Mouse (Mus musculus): ENCODE data around the gene Ltk. TPM values are rescaled to one million over a fixed set of nuclear protein-coding genes. Genes with fewer than 3 reads are reported as not detected.
"Not testable (repeated sequence)": the region's sequence is repeated elsewhere in the genome, so short reads cannot be mapped to it uniquely, and the experiment has no call there.

Gene Ltk
- polyA plus RNA-seq, 1 experiment from 2014 or later, result 0.13 TPM

DNA sequence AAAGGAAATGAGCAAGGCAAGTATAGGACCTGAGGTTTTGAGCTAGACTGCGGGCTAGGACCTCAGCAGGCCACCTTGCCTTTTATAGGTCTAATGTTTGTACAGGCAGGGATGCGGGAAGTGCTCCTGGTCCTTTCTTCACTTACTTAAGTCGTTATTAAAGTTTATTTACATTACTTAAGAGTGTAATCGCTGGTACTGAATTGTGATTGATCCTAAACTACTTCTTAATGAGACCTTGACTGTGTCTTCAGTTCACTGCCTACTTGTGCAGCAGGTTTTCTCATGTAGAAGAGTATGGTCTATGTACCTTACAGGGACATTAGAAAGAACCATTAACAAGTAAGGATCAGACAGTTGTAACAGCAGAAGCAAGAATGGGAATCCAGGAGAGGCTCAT lies 29.5 kb downstream of the Ltk start:
- peaks cover 17% of the 10 kb centered on the region for H3K36me3 ChIP-seq (ENCODE audit: control insufficient read depth, insufficient read depth, low read length)
- no peaks in the 10 kb centered on the region for H3K4me1 ChIP-seq (ENCODE audit: control insufficient read depth, insufficient read depth, low read length)
- 88% methylated on average over 4 of the region's 4 CpGs for WGBS
- DNase-seq (ENCODE audit: low spot score) (no peak), ATAC-seq (ENCODE audit: insufficient read depth, low FRiP score, low TSS enrichment) (no peak)
- no peaks in the 10 kb centered on the region for H3K27me3 ChIP-seq (ENCODE audit: control insufficient read depth, insufficient read depth, low read length)
- H3K4me2 ChIP-seq (ENCODE audit: low read depth), result no peak overlapping the region
- H3K4me3 ChIP-seq (ENCODE audit: low read depth, low read length), result no peak overlapping the region
- H3K9me3 ChIP-seq (ENCODE audit: control insufficient read depth, low read length), result no peaks in the 10 kb centered on the region
- no peak overlapping the region for H3K9ac ChIP-seq (ENCODE audit: low read length)
- H3K27ac ChIP-seq (ENCODE audit: low read depth, low read length), result no peak overlapping the region

DNA sequence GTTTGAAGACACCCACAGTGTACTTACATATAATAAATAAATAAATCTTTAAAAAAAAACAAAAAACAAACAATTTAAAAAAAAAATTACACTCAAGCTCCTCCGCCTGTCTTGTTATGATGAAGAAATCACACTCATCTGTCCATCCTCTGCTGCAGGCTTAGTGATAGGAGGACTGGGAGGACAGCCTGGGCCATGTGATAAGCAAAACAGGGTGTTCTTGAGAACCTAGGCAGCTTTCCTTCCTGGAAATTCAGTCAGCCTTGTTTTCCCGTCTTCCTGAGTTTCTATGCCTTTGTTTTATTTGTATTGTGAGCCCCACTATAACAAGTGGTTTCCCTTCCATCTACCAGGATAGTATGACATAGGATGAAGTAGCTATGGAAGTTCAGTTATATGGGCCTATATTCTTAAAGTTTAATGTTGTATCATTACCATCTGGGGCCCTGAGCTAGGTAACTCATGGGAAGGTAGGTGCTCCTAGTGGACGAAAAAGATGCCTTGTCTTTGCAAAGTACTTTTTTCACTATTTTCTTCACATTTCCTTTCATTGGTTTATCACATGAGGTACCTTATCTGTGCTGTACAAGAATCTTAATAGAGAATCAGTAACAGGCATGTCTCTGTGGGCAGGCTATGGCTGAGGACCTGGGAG lies 32.3 kb downstream of the Ltk start:
- peaks cover 26% of the 10 kb centered on the region for H3K36me3 ChIP-seq (ENCODE audit: control insufficient read depth, insufficient read depth, low read length)

DNA sequence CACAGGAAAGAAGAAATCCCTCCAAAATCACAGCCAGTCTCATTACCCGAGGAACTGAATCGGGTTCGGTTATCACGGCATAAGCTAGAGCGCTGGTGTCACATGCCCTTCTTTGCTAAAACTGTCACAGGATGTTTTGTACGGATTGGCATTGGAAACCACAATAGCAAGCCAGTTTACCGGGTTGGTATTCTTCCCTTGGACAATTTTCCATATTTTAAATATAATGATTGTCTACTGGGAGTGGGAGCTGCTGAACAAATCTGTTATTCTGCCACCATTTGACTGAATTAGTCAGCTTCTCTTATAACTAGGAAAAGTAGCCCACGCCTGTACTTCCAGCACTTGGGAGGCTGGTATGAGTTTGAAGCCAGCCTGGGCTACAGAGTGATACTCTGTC lies 39.2 kb downstream of the Ltk start:
- no peak overlapping the region for H3K9ac ChIP-seq (ENCODE audit: low read length)
- H3K4me3 ChIP-seq (ENCODE audit: low read depth, low read length), result no peak overlapping the region
- ATAC-seq (ENCODE audit: insufficient read depth, low FRiP score, low TSS enrichment) (no peak), DNase-seq (ENCODE audit: low spot score) (no peak)
- no peaks in the 10 kb centered on the region for H3K4me1 ChIP-seq (ENCODE audit: control insufficient read depth, insufficient read depth, low read length)
- H3K36me3 ChIP-seq (ENCODE audit: control insufficient read depth, insufficient read depth, low read length), result peaks cover 32% of the 10 kb centered on the region
- no peaks in the 10 kb centered on the region for H3K27me3 ChIP-seq (ENCODE audit: control insufficient read depth, insufficient read depth, low read length)
- no peak overlapping the region for H3K4me2 ChIP-seq (ENCODE audit: low read depth)
- no peaks in the 10 kb centered on the region for H3K9me3 ChIP-seq (ENCODE audit: control insufficient read depth, low read length)
- WGBS, result 97% methylated on average over 8 of the region's 8 CpGs
- H3K27ac ChIP-seq (ENCODE audit: low read depth, low read length), result no peak overlapping the region

More for the DNA sequence above, 32.3 kb downstream of the Ltk start:
- WGBS, result 96% methylated on average over 3 of the region's 3 CpGs
- Histone ChIP-seq H3K9ac (ENCODE audit: low read length) (no peak overlapping the region), H3K27ac (ENCODE audit: low read depth, low read length) (no peak overlapping the region), H3K4me2 (ENCODE audit: low read depth) (no peak overlapping the region), H3K4me1 (ENCODE audit: control insufficient read depth, insufficient read depth, low read length) (no peaks in the 10 kb centered on the region), H3K4me3 (ENCODE audit: low read depth, low read length) (no peak overlapping the region), H3K9me3 (ENCODE audit: control insufficient read depth, low read length) (no peaks in the 10 kb centered on the region), H3K27me3 (ENCODE audit: control insufficient read depth, insufficient read depth, low read length) (no peaks in the 10 kb centered on the region)
- DNase-seq (ENCODE audit: low spot score) (no peak), ATAC-seq (ENCODE audit: insufficient read depth, low FRiP score, low TSS enrichment) (no peak)

DNA sequence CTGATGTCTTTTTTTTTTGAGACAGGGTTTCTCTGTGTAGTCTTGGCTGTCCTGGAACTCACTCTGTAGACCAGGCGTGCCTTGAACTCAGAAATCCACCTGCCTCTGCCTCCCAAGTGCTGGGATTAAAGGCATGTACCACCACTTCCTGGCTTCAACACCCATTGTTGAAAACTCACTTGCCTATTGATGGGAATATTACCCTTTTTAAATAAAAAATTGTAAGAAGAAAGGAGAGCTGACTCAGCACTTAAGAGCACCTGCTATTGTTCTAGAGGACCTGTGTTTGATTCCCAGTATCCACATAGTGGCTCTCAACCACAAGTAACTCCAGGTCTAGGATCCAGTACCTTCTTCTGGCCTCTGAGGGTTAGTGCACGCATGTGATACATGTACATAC lies 44.4 kb downstream of the Ltk start:
- ATAC-seq (ENCODE audit: insufficient read depth, low FRiP score, low TSS enrichment); H3K9ac ChIP-seq (ENCODE audit: low read length); H3K36me3 ChIP-seq (ENCODE audit: control insufficient read depth, insufficient read depth, low read length); H3K27me3 ChIP-seq (ENCODE audit: control insufficient read depth, insufficient read depth, low read length); H3K27ac ChIP-seq (ENCODE audit: low read depth, low read length); H3K9me3 ChIP-seq (ENCODE audit: control insufficient read depth, low read length); DNase-seq (ENCODE audit: low spot score); H3K4me3 ChIP-seq (ENCODE audit: low read depth, low read length); H3K4me2 ChIP-seq (ENCODE audit: low read depth); H3K4me1 ChIP-seq (ENCODE audit: control insufficient read depth, insufficient read depth, low read length): not testable (repeated sequence)
- 92% methylated on average over 2 of the region's 2 CpGs for WGBS

DNA sequence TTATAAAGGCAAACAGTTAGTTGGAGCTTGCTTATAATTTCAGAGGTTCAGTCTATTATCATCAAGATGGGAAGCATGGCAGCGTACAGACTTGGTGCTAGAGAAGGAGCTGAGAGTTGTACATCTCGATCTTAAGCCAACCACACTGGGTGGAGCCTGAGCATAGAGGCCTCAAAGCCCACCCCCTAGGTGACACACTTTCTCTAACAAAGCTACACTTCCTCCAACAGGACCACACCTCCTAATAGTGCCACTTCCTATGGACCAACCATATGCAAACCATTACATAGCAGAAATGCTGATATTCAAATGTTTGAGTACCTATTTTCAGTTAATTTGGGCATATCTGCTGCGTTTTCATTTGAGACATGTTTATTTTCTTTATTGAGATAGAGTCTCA lies 50.2 kb downstream of the Ltk start:
- no peak overlapping the region for H3K4me2 ChIP-seq (ENCODE audit: low read depth)
- H3K27me3 ChIP-seq (ENCODE audit: control insufficient read depth, insufficient read depth, low read length), result no peaks in the 10 kb centered on the region
- no peak overlapping the region for H3K27ac ChIP-seq (ENCODE audit: low read depth, low read length)
- no peaks in the 10 kb centered on the region for H3K9me3 ChIP-seq (ENCODE audit: control insufficient read depth, low read length)
- no peak overlapping the region for H3K9ac ChIP-seq (ENCODE audit: low read length)
- DNase-seq (ENCODE audit: low spot score), result no peak
- WGBS, result 90% methylated on average over 3 of the region's 3 CpGs
- H3K4me3 ChIP-seq (ENCODE audit: low read depth, low read length), result no peak overlapping the region
- no peaks in the 10 kb centered on the region for H3K4me1 ChIP-seq (ENCODE audit: control insufficient read depth, insufficient read depth, low read length)
- peaks cover 9% of the 10 kb centered on the region for H3K36me3 ChIP-seq (ENCODE audit: control insufficient read depth, insufficient read depth, low read length)
- ATAC-seq (ENCODE audit: insufficient read depth, low FRiP score, low TSS enrichment), result no peak

DNA sequence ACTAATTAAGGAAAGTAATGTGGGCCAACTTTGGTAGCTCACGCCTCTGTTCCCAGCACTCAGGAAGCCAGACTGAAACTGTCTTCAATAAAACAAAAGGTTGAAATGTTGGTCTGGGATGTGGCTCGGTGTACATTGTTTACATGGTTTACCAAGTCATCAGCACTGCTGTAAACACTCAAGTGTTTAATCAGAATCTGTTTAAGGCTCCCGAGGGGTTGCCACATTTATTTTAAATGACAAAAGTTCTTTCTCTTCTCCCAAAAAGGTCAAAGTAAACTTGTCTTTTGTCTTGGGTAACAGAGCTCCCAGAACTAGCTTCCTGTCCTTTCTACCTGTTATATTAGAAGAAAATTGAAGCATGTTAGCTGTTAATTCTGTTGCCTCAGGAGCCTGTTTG lies 52.6 kb downstream of the Ltk start:
- no peak overlapping the region for H3K4me3 ChIP-seq (ENCODE audit: low read depth, low read length)
- WGBS, result 84% methylated on average over 3 of the region's 3 CpGs
- DNase-seq (ENCODE audit: low spot score) (no peak), ATAC-seq (ENCODE audit: insufficient read depth, low FRiP score, low TSS enrichment) (no peak)
- no peak overlapping the region for H3K4me2 ChIP-seq (ENCODE audit: low read depth)
- peaks cover 7% of the 10 kb centered on the region for H3K36me3 ChIP-seq (ENCODE audit: control insufficient read depth, insufficient read depth, low read length)
- no peak overlapping the region for H3K27ac ChIP-seq (ENCODE audit: low read depth, low read length)
- H3K4me1 ChIP-seq (ENCODE audit: control insufficient read depth, insufficient read depth, low read length), result no peaks in the 10 kb centered on the region
- no peaks in the 10 kb centered on the region for H3K9me3 ChIP-seq (ENCODE audit: control insufficient read depth, low read length)
- H3K27me3 ChIP-seq (ENCODE audit: control insufficient read depth, insufficient read depth, low read length), result no peaks in the 10 kb centered on the region
- H3K9ac ChIP-seq (ENCODE audit: low read length), result no peak overlapping the region

DNA sequence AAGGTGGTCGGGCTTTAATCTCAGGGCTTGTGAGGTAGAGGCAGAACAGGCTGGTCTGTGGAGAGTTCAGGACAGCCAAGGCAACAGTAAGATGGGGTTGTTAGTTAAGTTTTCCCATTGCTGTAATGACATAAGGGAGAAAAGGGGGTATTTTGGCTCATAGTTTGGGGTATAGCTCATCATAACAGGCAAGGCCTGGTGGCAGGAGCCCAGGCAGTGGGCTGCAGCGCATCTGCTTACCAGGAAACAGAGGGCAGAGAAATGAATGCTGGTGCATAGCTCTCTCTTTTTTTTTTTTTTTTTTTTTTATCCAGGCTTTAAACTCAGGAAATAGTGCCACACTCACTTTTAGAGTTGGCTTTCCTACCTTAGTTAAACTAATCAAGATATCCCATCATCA lies 57.1 kb downstream of the Ltk start:
- Histone ChIP-seq H3K27ac (ENCODE audit: low read depth, low read length) (no peak overlapping the region), H3K4me2 (ENCODE audit: low read depth) (no peak overlapping the region), H3K4me3 (ENCODE audit: low read depth, low read length) (no peak overlapping the region), H3K36me3 (ENCODE audit: control insufficient read depth, insufficient read depth, low read length) (peaks cover 5% of the 10 kb centered on the region), H3K4me1 (ENCODE audit: control insufficient read depth, insufficient read depth, low read length) (no peaks in the 10 kb centered on the region), H3K9me3 (ENCODE audit: control insufficient read depth, low read length) (no peaks in the 10 kb centered on the region), H3K9ac (ENCODE audit: low read length) (no peak overlapping the region), H3K27me3 (ENCODE audit: control insufficient read depth, insufficient read depth, low read length) (no peaks in the 10 kb centered on the region)
- no peak for ATAC-seq (ENCODE audit: insufficient read depth, low FRiP score, low TSS enrichment)
- no peak for DNase-seq (ENCODE audit: low spot score)
- 93% methylated on average over 2 of the region's 2 CpGs for WGBS

Other genes with a start within 250 kb of the Ltk start
- gene Exd1, start 212.8 kb downstream of the Ltk start, polyA plus RNA-seq (2014; fragmentation: Nextera tagmentation; extraction: Ambion mirVana), result 0.57 and 0.65 TPM in 2 replicates
- gene Chp1, start 212.7 kb downstream of the Ltk start, polyA plus RNA-seq (2014; fragmentation: Nextera tagmentation; extraction: Ambion mirVana), result 69.4 and 72.8 TPM in 2 replicates
- gene Nusap1, start 142.1 kb downstream of the Ltk start, polyA plus RNA-seq (2014; fragmentation: Nextera tagmentation; extraction: Ambion mirVana), result 72.3 and 76.5 TPM in 2 replicates
- gene Oip5, start 142.0 kb downstream of the Ltk start, polyA plus RNA-seq (2014; fragmentation: Nextera tagmentation; extraction: Ambion mirVana), result 25.9 and 26.8 TPM in 2 replicates
- gene Ndufaf1, start 97.6 kb downstream of the Ltk start, polyA plus RNA-seq (2014; fragmentation: Nextera tagmentation; extraction: Ambion mirVana), result 38.7 and 39.8 TPM in 2 replicates
- gene Rtf1, start 85.4 kb downstream of the Ltk start, polyA plus RNA-seq (2014; fragmentation: Nextera tagmentation; extraction: Ambion mirVana), result 31.9 and 35.0 TPM in 2 replicates
- 0.78 and 1.1 TPM in 2 replicates for gene Itpka, start 18.1 kb downstream of the Ltk start, polyA plus RNA-seq (2014; fragmentation: Nextera tagmentation; extraction: Ambion mirVana)
- gene Rpap1, start 27.1 kb upstream of the Ltk start, polyA plus RNA-seq (2014; fragmentation: Nextera tagmentation; extraction: Ambion mirVana), result 23.5 and 26.6 TPM in 2 replicates
- gene Tyro3, start 37.3 kb upstream of the Ltk start, polyA plus RNA-seq (2014; fragmentation: Nextera tagmentation; extraction: Ambion mirVana), result 19.0 and 20.0 TPM in 2 replicates
- 31.0 and 36.3 TPM in 2 replicates for gene Mga, start 136.8 kb upstream of the Ltk start, polyA plus RNA-seq (2014; fragmentation: Nextera tagmentation; extraction: Ambion mirVana)
- 3.0 and 3.7 TPM in 2 replicates for gene Mapkbp1, start 212.3 kb upstream of the Ltk start, polyA plus RNA-seq (2014; fragmentation: Nextera tagmentation; extraction: Ambion mirVana)

Data from neural tube, embryonic 11.5 days (tissue).